Comparison of ENCODE assay signal across 25 mouse cellular contexts in genomic region chr9:48700871-48701270, GRCm38 (mm10).
DNase-seq lines count a peak whose midpoint lies in the region; ATAC-seq lines count a peak whose summit lies in the region.
"Had no signal": no experiment of that assay in that cellular context is flagged by ENCODE, and none has a peak within 500 bp of the region (broad histone marks: within the 10 kb centered on the region; RNA-seq: fewer than 3 reads in every experiment).

No protein-coding gene starts in this region.

- peak overlapping the region; percentile 49 for H3K27ac ChIP-seq in forebrain, embryonic 10.5 days
- H3K27ac ChIP-seq in forebrain, embryonic 12.5 days = no peak overlapping the region
- peak overlapping the region; percentile 5; the same call in 1 of the 2 replicates for H3K27ac ChIP-seq in hindbrain, embryonic 13.5 days
- H3K27ac ChIP-seq in hindbrain, embryonic 12.5 days = no peak overlapping the region
- H3K27ac ChIP-seq in neural tube, embryonic 15.5 days (replicated peaks) = 0 out of 2 replicates have a peak overlapping the region, but pooled peaks have one; percentile 18
- H3K27ac ChIP-seq: embryonic facial prominence, embryonic 12.5 days; heart, embryonic 15.5 days; hindbrain, postnatal 0 days; intestine, embryonic 15.5 days; layer of hippocampus, adult 2 months; liver, embryonic 12.5 days had no signal

- H3K4me1 ChIP-seq in forebrain, embryonic 10.5 days = peaks cover 60% of the 10 kb centered on the region
- peaks cover 22% of the 10 kb centered on the region for H3K4me1 ChIP-seq in forebrain, embryonic 12.5 days
- peaks cover 30% of the 10 kb centered on the region for H3K4me1 ChIP-seq in hindbrain, embryonic 13.5 days (replicated peaks)
- peaks cover 22% of the 10 kb centered on the region for H3K4me1 ChIP-seq in hindbrain, embryonic 12.5 days
- peaks cover 25% of the 10 kb centered on the region for H3K4me1 ChIP-seq in neural tube, embryonic 15.5 days

- ATAC-seq in forebrain, embryonic 12.5 days (ENCODE audit: low FRiP score) = no peak
- no peak for ATAC-seq in hindbrain, embryonic 13.5 days (ENCODE audit: low FRiP score)
- ATAC-seq in hindbrain, embryonic 12.5 days (ENCODE audit: low FRiP score) = no peak
- ATAC-seq in neural tube, embryonic 15.5 days (ENCODE audit: low FRiP score) = no peak
- ATAC-seq: forebrain, embryonic 16.5 days; hindbrain, postnatal 0 days; intestine, embryonic 15.5 days; liver, embryonic 12.5 days; liver, postnatal 0 days had no signal

- no peaks in the 10 kb centered on the region for H3K9me3 ChIP-seq in forebrain, embryonic 10.5 days
- H3K9me3 ChIP-seq in forebrain, embryonic 12.5 days = no peaks in the 10 kb centered on the region
- no peaks in the 10 kb centered on the region for H3K9me3 ChIP-seq in hindbrain, embryonic 13.5 days
- H3K9me3 ChIP-seq in hindbrain, embryonic 12.5 days (replicated peaks) = no peaks in the 10 kb centered on the region
- H3K9me3 ChIP-seq in neural tube, embryonic 15.5 days (replicated peaks) = no peaks in the 10 kb centered on the region
- H3K9me3 ChIP-seq: embryonic facial prominence, embryonic 12.5 days; heart, embryonic 15.5 days; intestine, embryonic 15.5 days; liver, embryonic 12.5 days had no signal

- H3K9ac ChIP-seq in forebrain, embryonic 12.5 days = no peak overlapping the region
- no peak overlapping the region for H3K9ac ChIP-seq in hindbrain, embryonic 13.5 days
- no peak overlapping the region for H3K9ac ChIP-seq in hindbrain, embryonic 12.5 days
- no peak overlapping the region for H3K9ac ChIP-seq in neural tube, embryonic 15.5 days (replicated peaks)
- H3K9ac ChIP-seq: embryonic facial prominence, embryonic 12.5 days; heart, embryonic 15.5 days; intestine, embryonic 15.5 days; liver, embryonic 12.5 days; liver, postnatal 0 days had no signal

- no peaks in the 10 kb centered on the region for H3K27me3 ChIP-seq in forebrain, embryonic 10.5 days (ENCODE audit: poor library complexity, severe bottlenecking)
- peaks cover 12% of the 10 kb centered on the region; the same call in 1 of the 2 replicates for H3K27me3 ChIP-seq in forebrain, embryonic 12.5 days
- H3K27me3 ChIP-seq in hindbrain, embryonic 13.5 days = 0 out of 2 replicates have a peak, but pooled peaks cover 2% of the 10 kb centered on the region
- no peaks in the 10 kb centered on the region for H3K27me3 ChIP-seq in hindbrain, embryonic 12.5 days
- peaks cover 9% of the 10 kb centered on the region; the same call in 1 of the 2 replicates for H3K27me3 ChIP-seq in neural tube, embryonic 15.5 days (replicated peaks)
- H3K27me3 ChIP-seq: heart, embryonic 15.5 days; intestine, embryonic 15.5 days had no signal

- no peak overlapping the region for H3K4me3 ChIP-seq in forebrain, embryonic 10.5 days
- no peak overlapping the region for H3K4me3 ChIP-seq in forebrain, embryonic 12.5 days (replicated peaks)
- no peak overlapping the region for H3K4me3 ChIP-seq in hindbrain, embryonic 13.5 days
- no peak overlapping the region for H3K4me3 ChIP-seq in hindbrain, embryonic 12.5 days
- no peak overlapping the region for H3K4me3 ChIP-seq in neural tube, embryonic 15.5 days (replicated peaks)
- H3K4me3 ChIP-seq: embryonic facial prominence, embryonic 12.5 days; heart, embryonic 15.5 days; intestine, embryonic 15.5 days; layer of hippocampus, adult 2 months; liver, embryonic 12.5 days had no signal

- H3K4me2 ChIP-seq in forebrain, embryonic 12.5 days = no peak overlapping the region
- H3K4me2 ChIP-seq in hindbrain, embryonic 13.5 days = no peak overlapping the region
- H3K4me2 ChIP-seq in hindbrain, embryonic 12.5 days (replicated peaks) = no peak overlapping the region
- H3K4me2 ChIP-seq in neural tube, embryonic 15.5 days = no peak overlapping the region
- H3K4me2 ChIP-seq: embryonic facial prominence, embryonic 12.5 days; heart, embryonic 15.5 days; intestine, embryonic 15.5 days; liver, embryonic 12.5 days had no signal

- H3K36me3 ChIP-seq in forebrain, embryonic 10.5 days (replicated peaks) = peaks cover 13% of the 10 kb centered on the region; the same call in 1 of the 2 replicates
- H3K36me3 ChIP-seq in forebrain, embryonic 12.5 days (replicated peaks) = no peaks in the 10 kb centered on the region
- no peaks in the 10 kb centered on the region for H3K36me3 ChIP-seq in hindbrain, embryonic 13.5 days
- no peaks in the 10 kb centered on the region for H3K36me3 ChIP-seq in hindbrain, embryonic 12.5 days
- H3K36me3 ChIP-seq in neural tube, embryonic 15.5 days = no peaks in the 10 kb centered on the region
- H3K36me3 ChIP-seq: embryonic facial prominence, embryonic 12.5 days; heart, embryonic 15.5 days; intestine, embryonic 15.5 days; liver, embryonic 12.5 days had no signal

- 80% methylated on average over 8 of the region's 8 CpGs for WGBS in forebrain, embryonic 10.5 days
- WGBS in forebrain, embryonic 12.5 days = 82% methylated on average over 8 of the region's 8 CpGs
- WGBS in hindbrain, embryonic 13.5 days = 68% methylated on average over 8 of the region's 8 CpGs
- 61% methylated on average over 8 of the region's 8 CpGs for WGBS in hindbrain, embryonic 12.5 days
- WGBS in neural tube, embryonic 15.5 days = 42% methylated on average over 8 of the region's 8 CpGs

- no peak for DNase-seq in forebrain, embryonic 10.5 days (ENCODE audit: extremely low spot score, low spot score)
- peak; percentile 39 to 48 for DNase-seq in adrenal gland, postnatal 36 days
- DNase-seq in cerebellum, adult 9-11 months = no peak
- DNase-seq: cerebellum, adult 8-10 months; cerebellum, postnatal 36 days; heart, postnatal 4 days; kidney, adult 2 months; kidney, postnatal 36 days; left cerebral cortex, postnatal 4 days; liver, postnatal 0 days; lung, postnatal 36 days; midbrain, embryonic 14.5 days; thymus, adult 2 months; thymus, postnatal 36 days had no signal

Comparison
In these comparisons a context has a peak if more than half of its experiments do, and no peak if none do; other contexts are left out.
1. H3K27ac ChIP-seq: peak in forebrain, embryonic 10.5 days (single experiment), hindbrain, embryonic 13.5 days (single experiment) and neural tube, embryonic 15.5 days (single experiment); none in forebrain, embryonic 12.5 days (single experiment) and hindbrain, embryonic 12.5 days (single experiment).
2. DNase-seq: peak in adrenal gland, postnatal 36 days (2 of 2); none in forebrain, embryonic 10.5 days (single experiment) and cerebellum, adult 9-11 months (single experiment).